Mouse (Mus musculus): ENCODE data around the gene Slc28a3. TPM values are rescaled to one million over a fixed set of nuclear protein-coding genes. Genes with fewer than 3 reads are reported as not detected.
A peak's percentile ranks its signal among the peaks of the same experiment; 100 is the strongest.

The Slc28a3 gene
- polyA plus RNA-seq (2014; fragmentation: Nextera tagmentation; extraction: Ambion mirVana), result not detected in 2 replicates

GRCm38 (mm10) chr13:58610716-58611115, at the start of gene Slc28a3:
Gene Slc28a3 (minus strand): TSS chr13:58610877.
- Histone ChIP-seq H3K36me3 (ENCODE audit: control insufficient read depth, insufficient read depth, low read length) (no peaks in the 10 kb centered on the region), H3K27me3 (ENCODE audit: control insufficient read depth, insufficient read depth, low read length) (no peaks in the 10 kb centered on the region)

GRCm38 (mm10) chr13:58657987-58658386, 47.3 kb upstream of the Slc28a3 start:
- Histone ChIP-seq H3K27me3 (ENCODE audit: control insufficient read depth, insufficient read depth, low read length) (no peaks in the 10 kb centered on the region), H3K9ac (replicated peaks; ENCODE audit: low read depth, low read length) (no peak overlapping the region), H3K4me3 (ENCODE audit: low read depth, low read length) (no peak overlapping the region), H3K4me1 (ENCODE audit: control insufficient read depth, insufficient read depth, low read length) (no peaks in the 10 kb centered on the region), H3K4me2 (ENCODE audit: low read depth, low read length) (no peak overlapping the region), H3K27ac (ENCODE audit: low read depth, low read length) (no peak overlapping the region), H3K9me3 (ENCODE audit: control insufficient read depth, low read length) (no peaks in the 10 kb centered on the region), H3K36me3 (ENCODE audit: control insufficient read depth, insufficient read depth, low read length) (no peaks in the 10 kb centered on the region)
- no peak for ATAC-seq (ENCODE audit: low read depth)
- WGBS, result 19% methylated on average over 9 of the region's 9 CpGs

More at GRCm38 (mm10) chr13:58610716-58611115, at the start of gene Slc28a3:
- Histone ChIP-seq H3K9ac (replicated peaks; ENCODE audit: low read depth, low read length) (no peak within 1 kb of the TSS), H3K4me3 (ENCODE audit: low read depth, low read length) (no peak within 1 kb of the TSS), H3K9me3 (ENCODE audit: control insufficient read depth, low read length) (no peaks in the 10 kb centered on the region), H3K4me2 (ENCODE audit: low read depth, low read length) (no peak within 1 kb of the TSS), H3K27ac (ENCODE audit: low read depth, low read length) (no peak within 1 kb of the TSS), H3K4me1 (ENCODE audit: control insufficient read depth, insufficient read depth, low read length) (no peaks in the 10 kb centered on the region)
- WGBS, result 9% methylated on average over 12 of the region's 12 CpGs
- ATAC-seq (ENCODE audit: low read depth), result no peak

GRCm38 (mm10) chr13:58656885-58657284, 46.2 kb upstream of the Slc28a3 start:
- H3K9me3 ChIP-seq (ENCODE audit: control insufficient read depth, low read length), result no peaks in the 10 kb centered on the region
- no peak overlapping the region for H3K4me3 ChIP-seq (ENCODE audit: low read depth, low read length)
- no peak overlapping the region for H3K9ac ChIP-seq (replicated peaks; ENCODE audit: low read depth, low read length)
- 54% methylated on average over 3 of the region's 3 CpGs for WGBS
- H3K27ac ChIP-seq (ENCODE audit: low read depth, low read length), result no peak overlapping the region
- no peaks in the 10 kb centered on the region for H3K27me3 ChIP-seq (ENCODE audit: control insufficient read depth, insufficient read depth, low read length)
- no peaks in the 10 kb centered on the region for H3K36me3 ChIP-seq (ENCODE audit: control insufficient read depth, insufficient read depth, low read length)
- no peak overlapping the region for H3K4me2 ChIP-seq (ENCODE audit: low read depth, low read length)
- H3K4me1 ChIP-seq (ENCODE audit: control insufficient read depth, insufficient read depth, low read length), result no peaks in the 10 kb centered on the region
- no peak for ATAC-seq (ENCODE audit: low read depth)

GRCm38 (mm10) chr13:58655552-58655951, 44.9 kb upstream of the Slc28a3 start:
- Histone ChIP-seq H3K9me3 (ENCODE audit: control insufficient read depth, low read length) (no peaks in the 10 kb centered on the region), H3K4me3 (ENCODE audit: low read depth, low read length) (no peak overlapping the region), H3K4me2 (ENCODE audit: low read depth, low read length) (no peak overlapping the region), H3K27me3 (ENCODE audit: control insufficient read depth, insufficient read depth, low read length) (no peaks in the 10 kb centered on the region), H3K36me3 (ENCODE audit: control insufficient read depth, insufficient read depth, low read length) (no peaks in the 10 kb centered on the region), H3K9ac (replicated peaks; ENCODE audit: low read depth, low read length) (no peak overlapping the region), H3K27ac (ENCODE audit: low read depth, low read length) (no peak overlapping the region), H3K4me1 (ENCODE audit: control insufficient read depth, insufficient read depth, low read length) (no peaks in the 10 kb centered on the region)
- no peak for ATAC-seq (ENCODE audit: low read depth)
- WGBS, result 83% methylated on average over 10 of the region's 10 CpGs

- ATAC-seq (ENCODE audit: low read depth), result no peak
- Histone ChIP-seq H3K4me1 (ENCODE audit: control insufficient read depth, insufficient read depth, low read length) (no peaks in the 10 kb centered on the region), H3K27me3 (ENCODE audit: control insufficient read depth, insufficient read depth, low read length) (no peaks in the 10 kb centered on the region), H3K9me3 (ENCODE audit: control insufficient read depth, low read length) (no peaks in the 10 kb centered on the region), H3K4me3 (ENCODE audit: low read depth, low read length) (no peak overlapping the region), H3K27ac (ENCODE audit: low read depth, low read length) (no peak overlapping the region), H3K36me3 (ENCODE audit: control insufficient read depth, insufficient read depth, low read length) (no peaks in the 10 kb centered on the region), H3K4me2 (ENCODE audit: low read depth, low read length) (no peak overlapping the region), H3K9ac (replicated peaks; ENCODE audit: low read depth, low read length) (no peak overlapping the region)
- 13% methylated on average over 6 of the region's 6 CpGs for WGBS
These were observed 29.7 kb upstream of the Slc28a3 start for GRCm38 (mm10) chr13:58640330-58640729.

GRCm38 (mm10) chr13:58638950-58639349, 28.3 kb upstream of the Slc28a3 start:
- WGBS, result 31% methylated on average over 4 of the region's 4 CpGs

GRCm38 (mm10) chr13:58637360-58638002, 26.8 kb upstream of the Slc28a3 start:
- 0 out of 2 replicates have a peak, but pooled peaks have one; percentile 57 for ATAC-seq (ENCODE audit: low read depth)
- WGBS, result 15% methylated on average over 13 of the region's 13 CpGs
- Histone ChIP-seq H3K27me3 (ENCODE audit: control insufficient read depth, insufficient read depth, low read length) (no peaks in the 10 kb centered on the region), H3K4me2 (ENCODE audit: low read depth, low read length) (no peak overlapping the region), H3K27ac (ENCODE audit: low read depth, low read length) (no peak overlapping the region), H3K9ac (replicated peaks; ENCODE audit: low read depth, low read length) (no peak overlapping the region), H3K9me3 (ENCODE audit: control insufficient read depth, low read length) (no peaks in the 10 kb centered on the region), H3K4me3 (ENCODE audit: low read depth, low read length) (no peak overlapping the region), H3K4me1 (ENCODE audit: control insufficient read depth, insufficient read depth, low read length) (no peaks in the 10 kb centered on the region), H3K36me3 (ENCODE audit: control insufficient read depth, insufficient read depth, low read length) (no peaks in the 10 kb centered on the region)

More at GRCm38 (mm10) chr13:58638950-58639349, 28.3 kb upstream of the Slc28a3 start:
- peak; percentile 77 for ATAC-seq (ENCODE audit: low read depth)
- H3K4me3 ChIP-seq (ENCODE audit: low read depth, low read length), result no peak overlapping the region
- H3K9me3 ChIP-seq (ENCODE audit: control insufficient read depth, low read length), result no peaks in the 10 kb centered on the region
- H3K9ac ChIP-seq (replicated peaks; ENCODE audit: low read depth, low read length), result no peak overlapping the region
- no peaks in the 10 kb centered on the region for H3K36me3 ChIP-seq (ENCODE audit: control insufficient read depth, insufficient read depth, low read length)
- H3K4me2 ChIP-seq (ENCODE audit: low read depth, low read length), result no peak overlapping the region
- H3K4me1 ChIP-seq (ENCODE audit: control insufficient read depth, insufficient read depth, low read length), result no peaks in the 10 kb centered on the region
- no peaks in the 10 kb centered on the region for H3K27me3 ChIP-seq (ENCODE audit: control insufficient read depth, insufficient read depth, low read length)
- H3K27ac ChIP-seq (ENCODE audit: low read depth, low read length), result no peak overlapping the region

- WGBS, result 26% methylated on average over 4 of the region's 4 CpGs
- Histone ChIP-seq H3K9ac (replicated peaks; ENCODE audit: low read depth, low read length) (no peak overlapping the region), H3K4me3 (ENCODE audit: low read depth, low read length) (no peak overlapping the region), H3K9me3 (ENCODE audit: control insufficient read depth, low read length) (no peaks in the 10 kb centered on the region), H3K27ac (ENCODE audit: low read depth, low read length) (no peak overlapping the region), H3K36me3 (ENCODE audit: control insufficient read depth, insufficient read depth, low read length) (no peaks in the 10 kb centered on the region), H3K4me2 (ENCODE audit: low read depth, low read length) (no peak overlapping the region), H3K27me3 (ENCODE audit: control insufficient read depth, insufficient read depth, low read length) (no peaks in the 10 kb centered on the region), H3K4me1 (ENCODE audit: control insufficient read depth, insufficient read depth, low read length) (no peaks in the 10 kb centered on the region)
- ATAC-seq (ENCODE audit: low read depth), result no peak
These were observed 23.2 kb upstream of the Slc28a3 start for GRCm38 (mm10) chr13:58633887-58634286.

- 46% methylated on average over 10 of the region's 10 CpGs for WGBS
- no peak for ATAC-seq (ENCODE audit: low read depth)
These were observed 20.1 kb upstream of the Slc28a3 start for GRCm38 (mm10) chr13:58630756-58631155.

More at GRCm38 (mm10) chr13:58630756-58631155, 20.1 kb upstream of the Slc28a3 start:
- Histone ChIP-seq H3K9me3 (ENCODE audit: control insufficient read depth, low read length) (no peaks in the 10 kb centered on the region), H3K27ac (ENCODE audit: low read depth, low read length) (no peak overlapping the region), H3K4me2 (ENCODE audit: low read depth, low read length) (no peak overlapping the region), H3K4me3 (ENCODE audit: low read depth, low read length) (no peak overlapping the region), H3K27me3 (ENCODE audit: control insufficient read depth, insufficient read depth, low read length) (no peaks in the 10 kb centered on the region), H3K36me3 (ENCODE audit: control insufficient read depth, insufficient read depth, low read length) (no peaks in the 10 kb centered on the region), H3K9ac (replicated peaks; ENCODE audit: low read depth, low read length) (no peak overlapping the region), H3K4me1 (ENCODE audit: control insufficient read depth, insufficient read depth, low read length) (no peaks in the 10 kb centered on the region)

Data from neural tube, embryonic 14.5 days (tissue).